Mouse (Mus musculus) liver, adult 2 months (tissue): ENCODE results near the gene Gm21974.

ENCODE experiments used
- CTCF ChIP-seq: fragments of 200-500 bp; IDR thresholded peaks from 2 replicates; pipeline ENCODE4 v1.5.1; 2011; ENCODE audit warnings: low read depth, low read length, control low read depth
- POLR2A ChIP-seq: fragments of 200-500 bp; IDR thresholded peaks from 2 replicates; pipeline ENCODE4 v1.6.1; 2011; ENCODE audit warnings: low read length, control low read depth; ENCODE audit not compliant: insufficient read depth; ENCODE audit errors: extremely low read depth

DNA sequence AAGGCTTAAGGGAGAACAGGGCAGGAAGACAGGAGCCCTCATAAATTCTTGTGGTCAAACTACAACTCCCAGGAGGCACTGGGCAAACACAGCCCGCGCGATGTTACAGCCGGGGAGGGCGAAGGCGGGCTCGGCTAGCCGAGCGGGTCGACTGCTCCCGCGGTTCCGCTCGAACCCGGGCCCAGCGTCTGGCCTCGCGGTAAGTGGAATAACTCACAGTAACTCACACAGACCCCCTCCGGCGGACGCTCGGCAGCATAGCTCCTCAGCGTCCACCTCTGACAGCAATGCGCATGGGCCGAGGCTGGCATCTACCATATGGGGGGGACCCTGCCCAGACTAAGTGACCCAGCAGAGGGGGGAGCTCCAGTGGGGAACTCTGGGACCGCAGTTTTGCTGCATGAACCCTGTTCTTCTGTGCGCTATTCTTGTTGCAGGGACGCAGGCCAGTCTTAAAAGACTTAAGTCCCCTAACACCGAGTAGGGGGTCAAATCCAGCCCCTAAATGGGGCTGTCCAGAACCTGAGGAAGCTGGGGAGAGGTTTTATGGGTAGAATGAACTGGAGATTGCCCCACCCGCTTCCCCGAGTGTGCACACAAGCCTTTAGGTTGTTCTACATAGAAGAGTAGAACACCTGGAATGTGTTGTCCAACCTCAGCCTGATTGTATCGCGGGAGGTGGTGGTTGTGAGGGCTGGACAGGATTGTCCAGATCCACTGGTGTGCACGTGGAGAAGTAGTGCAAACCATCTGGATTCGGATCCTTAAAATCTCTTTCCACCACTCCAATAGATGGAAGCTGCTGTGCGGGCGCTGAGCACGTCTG, 8.9 kb upstream of the Gm21974 start, which contains the start of gene Bckdk:
- TF ChIP-seq CTCF (0 out of 2 replicates have a peak, but pooled peaks have one; percentile 10), POLR2A (peak; percentile 78)
